Mouse (Mus musculus): Measurements from ENCODE around the gene Gm2115. TPM values are rescaled to one million over a fixed set of nuclear protein-coding genes. Genes with fewer than 3 reads are reported as not detected.

Gm2115 gene
- 0.01 TPM in 1 of 2 replicates, not detected in the other for polyA plus RNA-seq (2012; rRNA removed)

DNA sequence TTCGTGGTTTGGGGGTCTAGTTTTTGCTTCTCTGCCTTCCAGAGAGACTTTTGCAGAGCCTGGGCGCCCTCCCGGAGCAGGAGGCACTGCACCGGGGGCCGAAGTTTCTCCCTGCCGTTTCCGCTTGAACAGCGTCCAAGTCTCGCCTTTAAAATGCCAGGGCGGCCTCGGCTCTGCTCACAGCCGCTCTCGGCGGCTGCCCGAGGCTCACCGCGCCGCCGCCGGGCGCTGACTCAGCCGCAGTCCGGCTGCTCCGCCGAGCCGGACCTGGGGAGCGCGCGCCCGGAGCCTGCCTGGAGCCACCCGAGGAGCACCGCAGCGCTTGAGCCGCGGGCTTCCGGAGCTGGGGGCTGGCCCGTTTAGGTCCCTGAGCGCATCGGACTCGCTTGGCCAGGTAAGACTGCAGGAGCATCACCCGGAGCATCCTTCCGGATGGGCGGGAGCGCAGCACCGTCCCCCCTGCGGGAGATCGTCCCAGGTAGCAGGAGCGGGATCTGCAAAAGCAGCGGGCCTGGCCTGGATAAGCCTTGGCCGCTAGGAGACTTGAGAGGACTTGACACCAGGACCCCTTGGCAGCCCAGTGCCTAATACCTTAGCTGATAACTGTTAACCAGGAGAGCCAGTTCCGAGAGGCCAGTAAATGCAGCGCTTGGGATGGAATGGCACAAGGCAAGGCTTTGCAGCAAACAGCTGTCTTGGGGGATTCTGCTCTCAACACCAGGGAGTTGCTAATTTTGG, at the start of gene Gm2115:
Gene Gm2115 (plus strand): TSS at position 159 of the 738 bp plus-strand sequence.

DNA sequence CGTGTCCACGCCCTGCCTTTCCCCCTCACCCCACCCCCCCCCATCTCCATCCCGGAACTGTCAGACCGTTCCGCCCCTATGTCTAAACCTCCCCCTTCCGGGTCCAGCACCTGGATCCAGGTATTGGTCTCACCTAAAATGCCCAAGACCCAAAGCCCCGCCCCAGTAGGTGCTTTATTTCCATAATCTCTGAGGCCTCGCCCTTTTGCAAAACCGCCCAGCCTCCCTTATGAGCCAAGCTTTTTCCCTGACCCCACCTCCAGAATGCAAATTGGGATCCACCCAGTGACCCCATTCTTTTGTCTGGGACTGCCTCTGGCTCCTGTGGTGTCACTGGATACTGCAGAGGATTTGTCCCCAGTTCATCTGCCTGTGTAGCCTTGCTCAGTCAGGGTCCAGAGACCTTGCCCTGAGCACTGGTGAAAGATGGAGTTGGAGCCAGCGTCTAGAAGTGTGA, 77.6 kb downstream of the Gm2115 start, which contains the start of gene Fah:
Gene Fah (minus strand): TSS at position 430 of the 457 bp plus-strand sequence.

Other genes with a start within 250 kb of the Gm2115 start
- gene Arnt2, start 118.8 kb upstream of the Gm2115 start, polyA plus RNA-seq (2012; rRNA removed) = 0.13 and 0.18 TPM in 2 replicates
- 21.4 and 25.6 TPM in 2 replicates for gene Fah, start 77.8 kb downstream of the Gm2115 start, polyA plus RNA-seq (2012; rRNA removed)
- 65.0 and 75.7 TPM in 2 replicates for gene Zfand6, start 161.0 kb downstream of the Gm2115 start, polyA plus RNA-seq (2012; rRNA removed)